Mouse (Mus musculus): ENCODE data around the gene Brd3os.

GRCm38 (mm10) chr2:27421293-27422068 is 20.6 kb upstream of the Brd3os start:
- TF ChIP-seq POLR2A (IDR thresholded peaks at IDR 0.05; ENCODE audit: low read depth, low read length) = no peak
- TF ChIP-seq CTCF (IDR thresholded peaks at IDR 0.05; ENCODE audit: borderline replicate concordance, insufficient read depth, low read length) = no peak

Data from embryonic fibroblast, embryonic 13.5 days (primary cell).